16 mouse cellular contexts compared by ENCODE assay signal in genomic region chr2:50290754-50291153, GRCm38 (mm10). TPM values are rescaled to one million over a fixed set of nuclear protein-coding genes. Genes with fewer than 3 reads are reported as not detected.
DNase-seq lines count a peak whose midpoint lies in the region; ATAC-seq and TF ChIP-seq lines count a peak whose summit lies in the region.
"Had no signal": no experiment of that assay in that cellular context is flagged by ENCODE, and none has a peak within 500 bp of the region (broad histone marks: within the 10 kb centered on the region; RNA-seq: fewer than 3 reads in every experiment).

No protein-coding gene starts in this region.

- no peaks in the 10 kb centered on the region for H3K27me3 ChIP-seq in lung, postnatal 0 days (replicated peaks; ENCODE audit: insufficient read depth, low read length)
- H3K27me3 ChIP-seq in splenic B cell, adult 2 months (ENCODE audit: control insufficient read depth, insufficient read depth, low read length, poor library complexity, severe bottlenecking), result no peaks in the 10 kb centered on the region
- H3K27me3 ChIP-seq: Patski had no signal

- H3K36me3 ChIP-seq in lung, postnatal 0 days (ENCODE audit: insufficient read depth, low read length), result peaks cover 18% of the 10 kb centered on the region
- peaks cover 11% of the 10 kb centered on the region for H3K36me3 ChIP-seq in splenic B cell, adult 2 months (ENCODE audit: control insufficient read depth, insufficient read depth, low read length, poor library complexity, severe bottlenecking)

- ATAC-seq in lung, postnatal 0 days, result no peak
- peak; percentile 66; the same call in 1 of the 2 replicates for ATAC-seq in erythroblast, adult 5-6 weeks (replicated peaks; ENCODE audit: low FRiP score, poor library complexity, severe bottlenecking)
- ATAC-seq: Patski had no signal

- no peak for DNase-seq in gastrocnemius, adult 2 months
- no peak for DNase-seq in gastrocnemius, postnatal 14 days
- peak; percentile 24 for DNase-seq in lung, postnatal 0 days (ENCODE audit: low spot score)
- DNase-seq in lung, postnatal 4 days, result no peak
- peak; percentile 30 for DNase-seq in splenic B cell, adult 2 months (ENCODE audit: low read depth, low spot score)
- DNase-seq in adrenal gland, postnatal 14 days, result no peak
- no peak for DNase-seq in cerebellum, adult 8-10 months
- DNase-seq: adrenal gland, postnatal 10 days; B cell, adult 2 months; embryo, embryonic 11 days; kidney, adult 2 months; lung, postnatal 36 days had no signal

- intact Hi-C loops in gastrocnemius, adult 2 months (cut with DNase I), result no loop called here
- intact Hi-C loops in gastrocnemius, postnatal 14 days (cut with DNase I; ENCODE audit: low total_unique reads), result no loop called here

- no peak for TF ChIP-seq EP300 in lung, postnatal 0 days (IDR thresholded peaks at IDR 0.05)

- WGBS in lung, postnatal 0 days, result 90% methylated on average over 2 of the region's 2 CpGs

- H3K9ac ChIP-seq in lung, postnatal 0 days (replicated peaks; ENCODE audit: low read depth), result no peak overlapping the region

- no peak overlapping the region for H3K27ac ChIP-seq in gastrocnemius, adult 2 months
- no peak overlapping the region for H3K27ac ChIP-seq in lung, postnatal 0 days (ENCODE audit: low read length)
- H3K27ac ChIP-seq: hindbrain, embryonic 10.5 days had no signal

- H3K4me3 ChIP-seq in gastrocnemius, adult 2 months, result no peak overlapping the region
- no peak overlapping the region for H3K4me3 ChIP-seq in lung, postnatal 0 days (ENCODE audit: low read depth, low read length)
- H3K4me3 ChIP-seq: erythroblast, embryonic 14.5 days; hindbrain, embryonic 10.5 days had no signal

- peak; percentile 59 for TF ChIP-seq CTCF in gastrocnemius, adult 2 months (IDR thresholded peaks at IDR 0.05)
- TF ChIP-seq CTCF in lung, postnatal 0 days (IDR thresholded peaks at IDR 0.05), result peak; percentile 58

- peaks cover 12% of the 10 kb centered on the region; the same call in 1 of the 2 replicates for H3K4me1 ChIP-seq in lung, postnatal 0 days (ENCODE audit: insufficient read depth, low read depth, low read length)

- H3K4me2 ChIP-seq in lung, postnatal 0 days (replicated peaks; ENCODE audit: low read depth, low read length), result no peak overlapping the region

- no peaks in the 10 kb centered on the region for H3K9me3 ChIP-seq in lung, postnatal 0 days (ENCODE audit: low read length)
- H3K9me3 ChIP-seq: hindbrain, embryonic 10.5 days had no signal

RNA-seq across cellular contexts. Expression of gene Mmadhc, which starts 5.8 kb away (rescaled TPM):
- total RNA-seq in gastrocnemius, adult 2 months (2021), result 100 to 1,000 TPM; 100 to 117 TPM
- 100 to 1,000 TPM; 114 to 117 TPM for total RNA-seq in gastrocnemius, postnatal 14 days (2021)
- 102 and 109 TPM in 2 replicates for polyA plus RNA-seq in lung, postnatal 0 days (2015; fragmentation: Nextera tagmentation; extraction: Ambion mirVana)
- 50.0 and 59.4 TPM in 2 replicates for total RNA-seq in erythroblast, adult 5-6 weeks (2015; ENCODE audit: low replicate concordance)
- total RNA-seq in erythroblast, adult 5-6 weeks (2017; ENCODE audit: low replicate concordance), result 35.4 and 44.4 TPM in 2 replicates
- total RNA-seq in adrenal gland, postnatal 14 days (2021), result 110 and 114 TPM in 2 replicates

Comparison
In these comparisons a context has a peak if more than half of its experiments do, and no peak if none do; other contexts are left out.
1. DNase-seq: peak in lung, postnatal 0 days (single experiment) and splenic B cell, adult 2 months (single experiment); none in gastrocnemius, adult 2 months (single experiment), gastrocnemius, postnatal 14 days (single experiment), lung, postnatal 4 days (0 of 2), adrenal gland, postnatal 14 days (single experiment) and cerebellum, adult 8-10 months (single experiment).